Mouse (Mus musculus): ENCODE measurements at regions not wholly inside any gene's neighbourhood (a gene's known extent, or its start where the extent isn't known, plus 50 kb on each side); places are given as distances from the start of the nearest gene placed in this dataset.

- ATAC-seq (replicated peaks; ENCODE audit: low FRiP score, low read depth), result peak; percentile 87
- H3K4me2 ChIP-seq (ENCODE audit: low read length), result no peak overlapping the region
- no peaks in the 10 kb centered on the region for H3K27me3 ChIP-seq (ENCODE audit: insufficient read depth, low read length)
- H3K4me3 ChIP-seq (replicated peaks; ENCODE audit: low read depth, low read length), result no peak overlapping the region
- 43% methylated on average over 9 of the region's 10 CpGs for WGBS
- DNase-seq (ENCODE audit: low spot score), result peak; percentile 83
- H3K4me1 ChIP-seq (replicated peaks; ENCODE audit: insufficient read depth, low read length), result peaks cover 10% of the 10 kb centered on the region
- TF ChIP-seq CTCF (IDR thresholded peaks at IDR 0.05; ENCODE audit: low read depth), result no peak
- H3K9me3 ChIP-seq (replicated peaks; ENCODE audit: low read length), result no peaks in the 10 kb centered on the region
- H3K36me3 ChIP-seq (ENCODE audit: insufficient read depth, low read length), result no peaks in the 10 kb centered on the region
- no peak overlapping the region for H3K9ac ChIP-seq (ENCODE audit: low read depth, low read length)
- peak overlapping the region; percentile 70 for H3K27ac ChIP-seq
Observed at GRCm38 (mm10) chrX:99291423-99291963, 155.6 kb downstream of the Efnb1 start.

- no peak for ATAC-seq (replicated peaks; ENCODE audit: low FRiP score, low read depth)
- Histone ChIP-seq H3K9ac (ENCODE audit: low read depth, low read length) (no peak overlapping the region), H3K9me3 (replicated peaks; ENCODE audit: low read length) (no peaks in the 10 kb centered on the region), H3K27ac (no peak overlapping the region), H3K36me3 (ENCODE audit: insufficient read depth, low read length) (no peaks in the 10 kb centered on the region), H3K4me1 (replicated peaks; ENCODE audit: insufficient read depth, low read length) (peaks cover 3% of the 10 kb centered on the region; the same call in 1 of the 2 replicates), H3K27me3 (ENCODE audit: insufficient read depth, low read length) (no peaks in the 10 kb centered on the region), H3K4me2 (ENCODE audit: low read length) (no peak overlapping the region), H3K4me3 (replicated peaks; ENCODE audit: low read depth, low read length) (no peak overlapping the region)
- no peak for TF ChIP-seq CTCF (IDR thresholded peaks at IDR 0.05; ENCODE audit: low read depth)
- WGBS, result 73% methylated on average over 4 of the region's 4 CpGs
- no peak for DNase-seq (ENCODE audit: low spot score)
Observed at GRCm38 (mm10) chrX:99287988-99288387, 152.1 kb downstream of the Efnb1 start.

- Histone ChIP-seq H3K4me1 (replicated peaks; ENCODE audit: insufficient read depth, low read length) (peaks cover 3% of the 10 kb centered on the region; the same call in 1 of the 2 replicates), H3K9ac (ENCODE audit: low read depth, low read length) (no peak overlapping the region), H3K36me3 (ENCODE audit: insufficient read depth, low read length) (no peaks in the 10 kb centered on the region), H3K27ac (no peak overlapping the region), H3K27me3 (ENCODE audit: insufficient read depth, low read length) (no peaks in the 10 kb centered on the region), H3K9me3 (replicated peaks; ENCODE audit: low read length) (no peaks in the 10 kb centered on the region), H3K4me2 (ENCODE audit: low read length) (no peak overlapping the region), H3K4me3 (replicated peaks; ENCODE audit: low read depth, low read length) (no peak overlapping the region)
- no peak for TF ChIP-seq CTCF (IDR thresholded peaks at IDR 0.05; ENCODE audit: low read depth)
- ATAC-seq (replicated peaks; ENCODE audit: low FRiP score, low read depth) (no peak), DNase-seq (ENCODE audit: low spot score) (no peak)
- WGBS, result 74% methylated on average over 2 of the region's 2 CpGs
Observed at GRCm38 (mm10) chrX:99286876-99287275, 150.9 kb downstream of the Efnb1 start.

- peak overlapping the region; percentile 57 for H3K27ac ChIP-seq
- DNase-seq (ENCODE audit: low spot score) (peak; percentile 89), ATAC-seq (replicated peaks; ENCODE audit: low FRiP score, low read depth) (peak; percentile 93)
- H3K4me1 ChIP-seq (replicated peaks; ENCODE audit: insufficient read depth, low read length), result peaks cover 10% of the 10 kb centered on the region; the same call in 1 of the 2 replicates
- no peak overlapping the region for H3K4me2 ChIP-seq (ENCODE audit: low read length)
- no peaks in the 10 kb centered on the region for H3K27me3 ChIP-seq (ENCODE audit: insufficient read depth, low read length)
- no peak for TF ChIP-seq CTCF (IDR thresholded peaks at IDR 0.05; ENCODE audit: low read depth)
- H3K4me3 ChIP-seq (replicated peaks; ENCODE audit: low read depth, low read length), result no peak overlapping the region
- 32% methylated on average over 8 of the region's 9 CpGs for WGBS
- H3K9ac ChIP-seq (ENCODE audit: low read depth, low read length), result no peak overlapping the region
- H3K36me3 ChIP-seq (ENCODE audit: insufficient read depth, low read length), result no peaks in the 10 kb centered on the region
- H3K9me3 ChIP-seq (replicated peaks; ENCODE audit: low read length), result no peaks in the 10 kb centered on the region
Observed at GRCm38 (mm10) chrX:99285611-99286010, 149.7 kb downstream of the Efnb1 start.

- H3K4me3 ChIP-seq (replicated peaks; ENCODE audit: low read depth, low read length), result no peak overlapping the region
- H3K27ac ChIP-seq, result peak overlapping the region; percentile 19; the same call in 1 of the 2 replicates
- no peaks in the 10 kb centered on the region for H3K9me3 ChIP-seq (replicated peaks; ENCODE audit: low read length)
- DNase-seq (ENCODE audit: low spot score) (peak; percentile 52), ATAC-seq (replicated peaks; ENCODE audit: low FRiP score, low read depth) (peak; percentile 25; the same call in 1 of the 2 replicates)
- TF ChIP-seq CTCF (IDR thresholded peaks at IDR 0.05; ENCODE audit: low read depth), result no peak
- no peak overlapping the region for H3K9ac ChIP-seq (ENCODE audit: low read depth, low read length)
- H3K36me3 ChIP-seq (ENCODE audit: insufficient read depth, low read length), result no peaks in the 10 kb centered on the region
- H3K4me2 ChIP-seq (ENCODE audit: low read length), result no peak overlapping the region
- no peaks in the 10 kb centered on the region for H3K27me3 ChIP-seq (ENCODE audit: insufficient read depth, low read length)
- WGBS, result 47% methylated on average over 5 of the region's 5 CpGs
- peaks cover 14% of the 10 kb centered on the region; the same call in 1 of the 2 replicates for H3K4me1 ChIP-seq (replicated peaks; ENCODE audit: insufficient read depth, low read length)
Observed at GRCm38 (mm10) chrX:99280991-99281390, 145.1 kb downstream of the Efnb1 start.

GRCm38 (mm10) chrX:99280543-99280942 lies 144.6 kb downstream of the Efnb1 start:
- DNase-seq (ENCODE audit: low spot score), result no peak
- H3K9me3 ChIP-seq (replicated peaks; ENCODE audit: low read length), result no peaks in the 10 kb centered on the region
- H3K4me2 ChIP-seq (ENCODE audit: low read length), result no peak overlapping the region
- H3K4me1 ChIP-seq (replicated peaks; ENCODE audit: insufficient read depth, low read length), result peaks cover 11% of the 10 kb centered on the region; the same call in 1 of the 2 replicates
- H3K27ac ChIP-seq, result peak overlapping the region; percentile 19; the same call in 1 of the 2 replicates
- no peaks in the 10 kb centered on the region for H3K27me3 ChIP-seq (ENCODE audit: insufficient read depth, low read length)
- H3K9ac ChIP-seq (ENCODE audit: low read depth, low read length), result no peak overlapping the region
- TF ChIP-seq CTCF (IDR thresholded peaks at IDR 0.05; ENCODE audit: low read depth), result no peak
- WGBS, result 49% methylated on average over 5 of the region's 5 CpGs
- peak; percentile 31 for ATAC-seq (replicated peaks; ENCODE audit: low FRiP score, low read depth)
- no peak overlapping the region for H3K4me3 ChIP-seq (replicated peaks; ENCODE audit: low read depth, low read length)
- H3K36me3 ChIP-seq (ENCODE audit: insufficient read depth, low read length), result no peaks in the 10 kb centered on the region

- TF ChIP-seq CTCF (IDR thresholded peaks at IDR 0.05; ENCODE audit: low read depth), result no peak
- Histone ChIP-seq H3K27ac (no peak overlapping the region), H3K4me1 (replicated peaks; ENCODE audit: insufficient read depth, low read length) (0 out of 2 replicates have a peak, but pooled peaks cover 3% of the 10 kb centered on the region), H3K4me2 (ENCODE audit: low read length) (no peak overlapping the region), H3K9ac (ENCODE audit: low read depth, low read length) (no peak overlapping the region), H3K27me3 (ENCODE audit: insufficient read depth, low read length) (no peaks in the 10 kb centered on the region), H3K36me3 (ENCODE audit: insufficient read depth, low read length) (no peaks in the 10 kb centered on the region), H3K4me3 (replicated peaks; ENCODE audit: low read depth, low read length) (no peak overlapping the region), H3K9me3 (replicated peaks; ENCODE audit: low read length) (no peaks in the 10 kb centered on the region)
- ATAC-seq (replicated peaks; ENCODE audit: low FRiP score, low read depth) (no peak), DNase-seq (ENCODE audit: low spot score) (no peak)
- WGBS, result 51% methylated on average over 5 of the region's 5 CpGs
Observed at GRCm38 (mm10) chrX:99275536-99275935, 139.6 kb downstream of the Efnb1 start.

Data from kidney, postnatal 0 days (tissue).